Mouse (Mus musculus) stomach, adult 2 months (tissue): ENCODE measurements around the gene Mrvi1. TPM values are rescaled to one million over a fixed set of nuclear protein-coding genes. Genes with fewer than 3 reads are reported as not detected.

ENCODE experiments used
- polyA plus RNA-seq: library from polyadenylated mRNA; depleted of rRNA; stranded (reverse); fragments of >200 nt; gene quantifications from 2 replicates; pipeline ENCODE4 v1.2.3, GENCODE M21; 2012; rRNA removed

Gene Mrvi1
- 13.6 and 19.1 TPM in 2 replicates for polyA plus RNA-seq

DNA sequence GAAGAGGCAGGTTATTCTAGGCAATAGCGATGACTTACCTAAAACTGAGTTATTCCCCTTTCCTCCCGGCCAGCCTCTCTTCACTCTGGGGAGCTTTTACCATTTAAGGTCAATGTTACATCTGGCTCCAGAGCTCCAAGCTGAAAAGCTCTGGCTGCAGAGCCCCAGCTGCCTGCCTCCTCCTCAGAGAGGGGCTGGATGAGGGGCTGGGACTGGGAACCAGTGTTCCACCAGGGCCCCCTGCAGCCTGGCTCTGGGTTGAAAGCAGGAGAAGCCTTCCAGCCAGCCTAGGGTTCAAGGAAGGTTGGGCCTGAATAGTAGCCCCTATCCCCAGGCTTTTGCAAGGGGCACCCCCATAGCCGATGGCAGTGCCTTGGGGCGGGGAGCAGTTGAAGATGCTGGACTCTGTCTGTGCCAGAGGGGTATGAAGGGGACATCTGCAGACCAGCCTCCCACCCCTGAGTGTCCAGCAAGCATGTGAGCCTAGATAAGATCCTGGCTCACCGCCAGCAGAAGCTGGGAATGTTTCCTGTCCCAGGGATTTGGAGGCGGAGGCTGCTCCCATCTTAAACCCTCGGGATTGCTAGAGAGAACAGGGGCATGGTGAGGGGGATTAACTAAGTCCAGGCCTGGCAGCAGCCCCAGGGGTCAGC lies at the start of gene Mrvi1:
Gene Mrvi1, minus strand, starts transcription at position 409 of the 653 bp plus-strand sequence.

GRCm38 (mm10) chr7:111028281-111029045 lies 46.2 kb upstream of the Mrvi1 start, which contains the start of gene Ctr9:
TSS of gene Ctr9 (plus strand) at chr7:111028951.

GRCm38 (mm10) chr7:110862751-110863289 lies 119.4 kb downstream of the Mrvi1 start, which contains the start of gene Lyve1:
TSS of gene Lyve1 (minus strand) at chr7:110863239.

GRCm38 (mm10) chr7:110843916-110844874 lies 138.1 kb downstream of the Mrvi1 start, which contains the start of gene Rnf141:
TSS of gene Rnf141 (minus strand) at chr7:110844457.

Other genes starting within 250 kb of the Mrvi1 start
- 5.8 and 6.1 TPM in 2 replicates for gene Ampd3, start 214.3 kb downstream of the Mrvi1 start, polyA plus RNA-seq
- gene Rnf141, start 138.0 kb downstream of the Mrvi1 start, polyA plus RNA-seq: 4.5 and 4.8 TPM in 2 replicates
- 4.2 and 7.0 TPM in 2 replicates for gene Lyve1, start 119.2 kb downstream of the Mrvi1 start, polyA plus RNA-seq
- gene Ctr9, start 46.5 kb upstream of the Mrvi1 start, polyA plus RNA-seq: 1.3 and 1.4 TPM in 2 replicates
- gene Eif4g2, start 100.6 kb upstream of the Mrvi1 start, polyA plus RNA-seq: 5.3 and 10.6 TPM in 2 replicates